Mouse (Mus musculus): ENCODE results near the gene Uhmk1.

DNA sequence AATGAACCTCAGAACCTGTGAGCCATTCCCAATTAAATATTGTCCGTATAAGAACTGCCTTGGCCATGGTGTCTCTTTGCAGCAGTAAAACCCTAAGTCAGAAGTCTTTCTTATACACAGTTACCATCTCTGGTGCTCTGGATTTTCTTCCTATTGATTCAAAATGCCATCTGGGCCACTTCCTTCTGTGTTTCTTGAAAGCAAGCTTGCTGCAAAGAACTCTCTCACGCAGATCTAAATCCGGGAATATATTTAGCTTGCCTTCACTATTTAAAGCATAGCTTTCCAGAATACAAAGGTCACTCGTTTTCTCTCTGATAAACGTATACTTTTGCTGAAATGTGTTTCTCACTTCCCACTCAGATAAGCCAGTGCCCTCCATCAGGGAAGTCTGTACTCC lies 28.7 kb downstream of the Uhmk1 start:
- TF ChIP-seq EP300 (IDR thresholded peaks at IDR 0.05; ENCODE audit: low read depth) (no peak), CTCF (IDR thresholded peaks at IDR 0.05; ENCODE audit: low read depth) (no peak)
